Mouse (Mus musculus) frontal cortex, postnatal 25 days (tissue): ENCODE measurements around the gene Gm49380.
A peak's percentile ranks its signal among the peaks of the same experiment; 100 is the strongest.

Experiments used
- DNase-seq, 2 experiments: peaks; one replicate each; pipeline ENCODE4 v3.0.0; 2022; ENCODE audit warnings: low spot score in 2 of 2

Gm49380 gene

DNA sequence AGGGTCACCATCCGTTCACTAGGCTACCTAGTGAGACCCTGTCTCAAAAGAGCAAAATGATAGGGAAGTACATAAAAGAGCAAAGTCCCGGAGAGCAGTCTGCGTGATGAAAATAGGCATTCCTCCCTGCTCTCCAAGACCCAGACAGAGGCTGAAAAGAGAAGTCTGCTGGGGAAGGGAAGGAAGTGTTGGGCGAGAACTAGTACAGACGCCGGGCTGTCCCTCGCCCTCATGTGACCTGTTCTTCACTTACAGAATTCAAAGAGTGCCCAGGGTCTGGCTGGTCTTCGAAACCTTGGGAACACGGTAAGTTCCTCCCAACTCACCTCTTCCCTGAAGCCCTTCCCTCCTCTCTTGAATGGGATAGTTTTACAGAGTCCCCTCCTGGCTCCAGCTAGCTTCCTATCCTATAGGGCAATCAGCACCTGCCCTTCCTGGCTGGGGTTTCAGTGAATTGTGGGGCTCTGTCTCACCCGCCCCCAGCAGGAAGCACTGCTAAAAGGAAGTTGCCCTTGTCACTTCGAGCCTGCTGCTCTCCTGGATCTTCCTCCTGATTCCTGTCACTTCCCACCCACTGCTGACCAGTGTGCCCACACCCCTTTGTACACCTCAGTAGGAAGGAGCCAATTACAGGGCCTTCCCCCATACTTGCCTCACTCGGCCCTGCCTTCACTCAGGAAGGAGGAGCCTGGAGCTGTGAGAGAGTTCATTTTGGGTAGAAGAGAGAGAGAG lies 24.3 kb downstream of the Gm49380 start:
- DNase-seq, result no peak

DNA sequence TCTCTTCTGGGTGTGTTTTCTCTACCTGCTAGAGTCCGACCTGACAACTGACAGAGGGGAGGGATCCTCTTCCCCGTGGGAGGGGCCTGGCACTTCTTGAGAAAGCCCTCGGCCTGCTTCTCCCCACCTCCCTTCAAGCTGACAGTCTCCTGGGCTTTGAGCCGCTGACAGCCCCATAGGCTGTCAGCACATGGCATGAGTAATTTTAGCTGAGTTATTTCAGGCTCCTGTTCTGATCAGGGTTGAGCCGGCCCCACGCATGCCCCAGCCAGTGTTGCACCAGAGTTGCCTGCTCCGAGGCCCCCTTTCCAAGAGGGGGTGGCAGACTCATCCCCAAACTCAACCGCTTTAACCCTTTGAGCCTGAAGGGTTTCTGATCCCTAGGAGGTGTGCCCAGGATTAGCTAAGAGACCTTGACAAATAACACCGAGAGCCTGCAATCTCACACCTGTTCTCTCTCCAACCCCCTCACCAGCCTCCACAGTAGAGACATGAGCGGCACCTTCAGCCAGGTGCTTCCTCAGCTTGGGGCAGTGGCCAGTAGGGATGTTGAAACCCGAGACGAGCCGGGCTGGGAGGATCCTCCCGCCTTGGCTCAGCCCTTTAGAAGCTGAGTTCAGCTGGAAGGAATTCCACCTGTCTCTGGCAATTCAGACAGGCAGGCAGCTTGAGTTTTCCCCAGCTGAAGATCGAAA lies 25.4 kb downstream of the Gm49380 start:
- no peak for DNase-seq

DNA sequence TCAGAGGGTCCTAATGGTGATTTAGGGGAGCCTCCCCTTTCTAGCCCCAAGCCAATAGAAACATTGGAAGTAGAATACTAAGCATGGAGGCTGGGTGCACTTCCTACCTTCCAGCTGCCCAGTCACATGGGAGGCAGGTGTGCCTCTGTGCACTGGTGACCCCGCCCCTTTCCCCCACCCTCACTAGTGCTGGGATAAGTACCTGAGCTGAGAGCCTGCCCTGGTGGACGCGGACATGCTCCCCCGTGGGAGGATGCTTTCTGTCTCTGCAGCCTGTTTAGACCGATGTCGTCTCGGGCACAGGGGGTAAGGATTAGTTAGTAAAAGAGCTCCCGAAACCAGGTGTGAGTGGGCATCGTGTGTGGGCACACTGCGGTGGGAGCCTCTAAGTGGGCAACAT lies 26.3 kb downstream of the Gm49380 start:
- no peak for DNase-seq

DNA sequence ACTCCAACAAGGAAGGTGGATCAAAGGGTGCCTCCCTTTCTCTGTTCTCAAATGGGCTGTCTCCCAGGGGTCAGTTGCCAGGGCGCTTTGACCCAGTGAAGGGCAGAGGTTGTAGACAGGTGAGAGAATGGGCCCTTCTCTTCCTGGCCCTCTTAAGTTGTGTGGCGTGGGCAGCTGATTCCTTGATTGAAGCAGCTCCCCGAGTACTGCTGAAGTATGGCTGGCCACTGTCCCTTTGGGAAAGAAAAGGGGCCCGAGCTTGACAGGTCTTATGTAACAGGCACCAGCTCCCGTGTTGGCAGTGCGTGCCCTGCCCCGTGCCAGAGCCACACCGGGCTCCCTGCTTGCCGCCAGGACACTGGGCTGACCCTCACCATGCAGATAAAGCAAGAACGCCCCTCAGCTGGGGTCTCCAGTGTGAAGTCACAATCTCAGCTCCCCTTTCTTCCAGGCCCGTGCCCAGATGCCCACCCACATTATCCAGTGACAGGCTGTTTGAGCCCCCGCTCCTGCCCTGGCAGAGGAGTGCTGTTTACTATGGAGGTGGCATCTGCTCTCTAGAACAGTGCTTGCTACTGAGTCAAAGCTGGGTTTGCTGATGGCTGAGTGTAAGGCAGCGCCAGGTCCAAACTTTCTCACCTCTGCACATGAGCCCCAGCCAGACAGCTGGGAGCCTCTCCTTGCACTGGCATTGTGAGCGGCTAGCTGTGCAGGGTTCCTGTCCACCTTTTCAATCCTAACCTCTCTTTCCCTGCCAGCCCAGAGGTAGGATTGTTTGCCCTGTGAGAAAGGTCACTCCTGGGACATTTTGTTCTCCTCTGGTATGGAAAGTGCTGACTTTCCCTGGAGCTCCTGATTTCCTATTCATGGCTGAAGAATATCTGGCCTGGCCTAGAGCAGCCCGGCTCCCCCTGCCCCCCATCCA lies 27.3 kb downstream of the Gm49380 start:
- DNase-seq, result no peak

DNA sequence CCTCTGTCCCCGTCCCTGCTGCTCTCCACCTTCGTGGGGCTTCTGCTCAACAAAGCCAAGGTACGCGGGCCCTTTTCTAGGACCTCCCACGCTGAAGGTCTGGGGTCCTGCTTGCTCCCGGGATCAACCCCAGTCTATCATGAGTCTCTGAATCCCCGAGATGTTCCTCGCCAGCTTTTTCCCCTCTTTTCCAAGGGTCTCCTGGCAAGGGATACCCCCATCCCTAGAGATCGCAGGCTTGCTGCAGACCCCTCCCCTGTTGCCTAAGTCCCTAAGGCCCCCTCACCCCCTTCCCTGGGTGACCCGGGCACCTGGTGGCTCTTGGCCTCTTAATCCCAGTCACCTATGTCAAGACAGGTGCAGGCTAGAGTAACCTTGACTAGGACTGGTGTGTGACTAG lies 28.0 kb downstream of the Gm49380 start:
- DNase-seq, result no peak

DNA sequence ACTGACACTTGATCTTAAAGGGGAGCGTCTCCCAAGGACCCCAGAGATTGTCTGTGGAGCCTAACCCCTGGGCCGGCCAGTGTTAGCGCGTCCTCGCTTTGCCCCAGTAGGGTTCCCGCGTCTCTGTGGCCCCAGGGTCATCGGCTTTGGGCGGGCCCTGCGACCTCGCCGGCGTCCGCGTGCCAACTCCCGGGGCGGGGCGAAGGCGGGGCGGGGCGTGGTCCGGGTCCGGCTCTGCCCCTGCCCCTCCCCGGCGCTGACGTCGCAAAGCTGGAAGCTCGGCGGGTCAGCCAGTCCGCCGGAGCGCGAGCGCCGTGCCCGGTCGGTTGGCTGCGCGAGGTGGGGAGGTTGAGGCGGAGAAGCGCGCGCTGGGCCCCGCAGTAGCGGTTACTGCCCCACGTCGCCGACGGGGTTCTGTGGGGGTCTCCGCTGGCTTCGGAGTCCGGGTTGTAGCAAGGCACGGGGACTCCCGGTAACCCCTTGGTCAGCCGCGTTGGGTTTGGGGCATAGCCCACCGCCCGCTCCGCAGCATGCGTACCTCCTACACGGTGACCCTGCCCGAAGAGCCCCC lies 28.6 kb downstream of the Gm49380 start:
- peak; percentile 73 to 85 for DNase-seq

DNA sequence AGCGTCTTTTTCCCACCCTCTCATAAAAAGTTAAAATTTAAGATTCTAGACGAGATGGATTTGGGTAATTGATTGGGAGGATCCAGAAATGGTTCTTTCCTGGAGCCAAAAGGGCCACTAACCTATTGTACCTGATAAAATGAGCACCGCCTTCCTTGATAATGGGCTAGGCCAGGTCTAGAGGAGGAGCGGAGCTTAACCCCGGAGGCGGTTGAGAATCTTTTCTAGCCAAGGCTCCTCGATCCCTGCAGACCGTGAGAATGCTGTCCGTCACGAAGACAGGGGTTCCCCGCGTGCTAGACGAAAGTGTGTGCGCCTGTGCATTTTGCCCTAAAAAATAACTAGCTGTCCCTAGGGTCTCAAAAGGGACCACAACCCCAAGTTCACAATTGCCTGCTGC lies 29.1 kb downstream of the Gm49380 start:
- no peak for DNase-seq

DNA sequence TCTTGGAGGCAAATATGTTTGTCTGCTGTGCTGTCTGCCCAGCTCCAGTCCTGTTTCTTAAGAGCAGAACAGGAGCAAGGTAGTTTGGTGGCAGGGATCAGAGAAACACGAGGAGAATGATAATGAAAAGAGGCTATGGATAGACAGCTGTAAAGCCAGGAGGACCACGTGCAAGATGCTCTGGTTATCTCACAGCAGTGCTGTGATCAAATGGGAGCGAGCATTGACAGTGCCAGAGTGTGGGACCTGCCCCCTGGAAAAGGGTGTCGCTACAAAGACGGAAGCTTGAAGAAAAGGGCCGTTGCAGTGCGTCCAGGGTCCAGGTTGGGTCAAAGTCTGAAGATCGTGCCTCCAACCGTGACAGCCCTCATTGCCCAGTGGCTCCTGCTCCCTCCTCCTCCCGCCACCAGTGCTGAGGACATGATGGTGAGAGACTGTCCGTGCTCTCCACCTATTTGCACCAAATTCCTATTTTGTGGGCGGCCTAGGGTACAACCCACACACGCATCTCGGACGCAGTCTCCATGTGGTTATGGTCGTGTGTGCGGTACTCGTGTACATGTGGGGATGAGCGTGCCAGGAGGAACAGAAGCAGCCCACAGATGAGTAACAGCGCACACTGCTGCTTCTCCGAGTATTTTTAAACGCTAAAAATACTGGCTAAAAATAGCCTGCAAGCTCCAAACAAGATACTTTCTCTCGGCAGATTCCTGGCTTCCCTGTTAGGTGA lies 29.7 kb downstream of the Gm49380 start:
- no peak for DNase-seq

DNA sequence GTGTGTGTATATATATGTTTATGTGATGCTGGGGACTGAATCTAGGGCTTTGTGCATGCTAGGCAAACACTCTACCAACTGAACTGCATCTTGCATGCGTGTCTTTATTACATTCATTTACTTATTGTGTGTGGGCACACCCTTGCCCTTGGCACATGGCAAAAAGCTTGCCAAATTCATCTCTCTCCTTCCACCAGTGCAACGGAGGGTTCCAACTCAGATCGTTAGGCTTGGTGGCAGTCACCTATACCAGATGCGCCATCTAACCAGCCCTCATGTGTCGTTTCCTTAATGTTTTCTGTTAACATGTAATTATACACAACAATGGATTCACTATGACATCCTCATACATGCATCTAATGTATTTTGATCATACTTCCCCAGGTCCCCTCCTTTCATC lies 31.0 kb downstream of the Gm49380 start:
- DNase-seq, result no peak

DNA sequence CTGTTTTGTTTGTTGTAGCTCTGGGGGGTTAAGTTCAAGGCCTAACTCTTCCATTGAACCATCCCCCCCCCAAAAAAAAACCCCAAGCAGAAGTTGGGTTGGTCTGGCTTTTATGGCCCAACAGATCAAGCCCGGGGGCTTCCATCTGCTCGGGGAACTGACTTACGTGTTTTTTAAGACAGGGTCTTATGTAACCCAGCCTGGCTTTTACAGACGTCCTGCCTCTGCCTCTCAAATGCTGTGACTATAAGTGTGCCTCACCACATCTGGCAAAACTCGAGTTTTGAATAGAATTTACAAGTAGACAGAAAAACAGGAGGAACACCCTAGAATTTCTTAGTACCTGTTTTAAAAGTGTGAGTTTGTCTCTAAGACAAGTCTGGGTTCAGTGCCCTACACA lies 31.7 kb downstream of the Gm49380 start:
- no peak for DNase-seq

DNA sequence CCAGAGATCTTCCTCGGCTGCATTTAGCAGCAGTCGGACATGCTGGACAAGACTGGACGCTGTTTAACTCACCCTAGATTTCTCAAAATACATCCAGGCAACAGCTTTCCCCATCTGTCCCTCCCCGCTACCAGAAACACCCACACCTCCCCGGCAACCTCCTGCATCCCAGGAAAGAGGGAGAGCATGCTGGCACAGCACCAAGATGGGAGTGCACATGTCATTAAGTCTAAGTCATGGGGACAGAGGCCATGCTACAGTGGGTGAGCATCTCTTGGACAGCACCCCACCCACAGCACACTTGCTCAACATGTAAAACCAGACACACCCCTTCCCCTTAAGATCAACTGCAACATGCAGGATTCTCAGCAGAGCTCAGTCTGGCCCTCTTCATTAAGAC lies 32.3 kb downstream of the Gm49380 start:
- DNase-seq, result no peak

DNA sequence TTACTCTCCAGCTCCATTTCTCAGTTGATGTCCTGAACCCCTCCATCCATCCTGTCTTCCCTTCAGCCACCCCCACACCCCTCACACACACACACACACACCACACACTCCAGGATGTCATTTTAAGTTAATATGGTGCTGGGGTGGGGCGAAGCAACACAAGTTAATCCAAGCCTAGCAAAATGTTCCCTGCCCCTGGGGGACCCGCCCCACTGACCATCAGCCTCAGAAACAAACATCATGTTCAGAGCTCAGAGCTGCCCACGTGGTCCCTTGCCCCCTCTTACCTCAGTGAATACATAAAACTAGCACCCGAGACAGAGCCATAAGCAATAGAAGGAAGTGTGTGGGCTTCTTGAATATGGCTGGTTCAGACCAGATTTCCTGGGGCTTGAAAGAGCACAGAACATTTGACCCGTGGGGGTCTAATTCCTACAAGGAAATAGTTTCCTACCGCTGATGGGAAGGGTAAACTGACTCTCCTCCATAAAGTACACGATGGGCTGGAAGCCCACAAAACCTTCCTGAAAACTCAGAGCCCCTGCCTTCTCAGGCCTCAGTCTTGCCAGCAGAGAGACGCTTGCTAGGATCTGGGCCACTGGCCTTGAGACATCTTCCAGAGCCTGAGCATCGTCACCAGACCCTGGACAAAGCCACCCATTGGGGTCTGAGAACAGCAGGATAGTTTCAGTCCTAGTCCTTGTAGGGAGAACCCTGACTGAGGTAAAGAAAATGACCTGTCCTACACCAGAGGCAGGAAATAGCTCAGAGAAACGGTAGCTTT lies 33.1 kb downstream of the Gm49380 start:
- DNase-seq, result no peak

DNA sequence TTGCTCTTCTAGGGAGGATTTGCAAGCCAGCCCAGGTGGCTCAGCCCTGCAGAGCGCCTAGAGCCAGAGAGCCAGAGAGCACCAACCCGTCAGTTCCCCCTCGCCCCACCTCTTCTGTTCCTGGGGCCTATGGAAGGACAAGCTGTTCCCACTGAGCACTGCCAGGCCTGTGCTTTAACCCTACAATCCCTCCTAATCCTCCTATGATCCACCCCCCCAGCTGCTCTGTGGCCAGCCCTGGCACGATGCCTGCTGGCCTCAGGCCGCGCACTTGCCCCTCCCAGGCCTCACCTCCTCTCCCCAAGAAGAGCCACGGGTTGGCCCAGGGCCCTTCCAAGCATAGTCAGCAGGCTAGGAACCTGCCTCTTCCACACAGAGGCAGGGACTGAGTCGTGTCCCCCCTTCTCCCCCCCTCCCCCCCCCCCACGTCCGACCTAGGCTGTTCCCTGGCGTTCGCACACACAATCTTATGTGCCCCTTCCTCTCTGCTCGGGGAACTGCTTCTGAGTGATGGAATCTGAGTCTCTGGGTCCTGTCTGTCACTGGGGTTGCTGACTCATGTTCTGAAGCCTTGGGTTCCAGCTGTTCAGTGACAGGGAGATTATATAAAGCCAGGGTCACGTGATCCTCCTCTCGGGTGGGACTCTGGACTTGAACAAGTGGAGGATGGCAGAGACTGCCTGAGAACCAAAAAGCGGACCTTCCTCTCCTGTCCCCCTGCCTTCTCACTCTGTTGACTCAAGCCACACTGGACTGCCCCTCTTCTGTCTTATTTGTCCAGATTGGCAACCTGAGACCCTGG lies 34.1 kb downstream of the Gm49380 start:
- DNase-seq, result no peak

DNA sequence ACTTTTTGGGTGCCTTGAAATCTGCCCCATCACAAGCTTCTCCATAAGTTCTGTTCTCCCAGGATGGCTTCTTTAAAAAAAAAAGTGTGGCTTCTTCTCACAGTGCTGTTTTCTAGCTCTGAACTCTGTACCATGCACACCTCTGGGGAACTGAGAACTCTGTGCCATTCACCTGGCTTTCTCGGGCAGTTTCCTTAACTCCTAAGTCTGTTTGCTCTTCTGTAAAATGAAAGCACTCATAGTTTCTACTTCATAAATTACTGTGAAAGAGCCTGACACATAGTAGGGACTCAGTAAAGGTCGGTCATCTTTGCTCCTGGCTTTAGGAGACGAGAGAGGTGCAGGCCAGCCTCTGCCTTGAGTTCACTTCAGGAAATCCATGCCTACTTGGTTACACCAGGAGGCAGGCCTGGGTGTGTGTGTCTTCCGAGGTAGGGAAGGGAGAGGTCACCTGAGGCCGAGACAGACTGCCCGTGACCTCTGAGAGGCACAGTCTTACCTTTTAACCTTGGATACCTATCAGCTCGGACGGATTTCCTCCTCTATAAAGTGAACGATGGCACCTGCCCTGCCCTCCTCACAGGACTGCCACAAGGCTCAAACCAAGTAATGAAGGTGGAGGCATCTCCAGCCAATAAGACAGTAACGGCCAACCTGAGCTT lies 35.0 kb downstream of the Gm49380 start:
- DNase-seq, result no peak

DNA sequence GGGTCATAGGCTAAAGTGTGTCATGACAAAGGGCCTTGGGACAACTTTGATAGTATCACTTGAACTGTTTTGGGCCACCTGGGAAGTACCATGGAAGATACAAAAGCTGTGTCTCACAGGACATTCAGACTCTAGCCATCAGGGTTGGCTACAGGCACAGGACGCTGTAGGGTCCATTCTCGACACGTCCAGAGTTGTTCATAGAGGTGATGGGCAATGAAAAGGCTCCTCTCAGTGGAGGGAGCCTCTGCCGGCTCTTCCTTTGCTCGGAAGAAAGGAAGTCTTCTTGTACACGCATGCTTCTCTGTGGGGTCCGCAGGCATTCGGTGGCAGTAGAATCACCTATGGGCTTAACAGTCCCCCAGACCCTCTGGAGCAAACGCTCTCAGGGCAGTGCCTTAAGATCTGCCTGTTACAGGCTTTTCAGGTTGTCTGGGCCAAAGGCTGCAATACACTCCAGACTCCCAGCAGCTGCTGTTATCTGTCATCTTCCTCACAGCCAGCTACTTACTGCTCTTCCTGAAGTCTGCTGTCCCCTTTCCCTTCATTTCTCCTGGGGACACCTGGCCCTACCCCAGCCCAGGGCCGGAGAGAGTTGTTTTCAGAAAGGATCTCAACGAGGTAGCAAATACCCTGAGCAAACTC lies 35.9 kb downstream of the Gm49380 start:
- no peak for DNase-seq

DNA sequence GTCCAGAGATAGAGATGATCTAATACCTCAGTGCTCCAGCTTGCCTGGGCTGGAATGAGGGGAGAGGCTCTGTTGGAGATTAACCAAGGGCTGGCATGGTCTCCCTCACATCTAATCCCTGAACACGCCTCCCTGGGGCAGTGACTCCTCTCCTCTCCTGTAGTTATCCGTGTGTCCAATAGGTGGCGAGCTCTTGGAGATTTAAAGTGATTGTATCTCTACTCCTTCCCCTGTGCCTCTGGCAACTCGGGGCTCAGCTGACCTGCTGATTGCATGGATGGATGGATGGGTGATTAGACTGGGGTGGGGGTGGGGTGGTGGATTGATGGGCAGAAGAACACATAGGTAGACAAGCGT lies 36.6 kb downstream of the Gm49380 start:
- no peak for DNase-seq

DNA sequence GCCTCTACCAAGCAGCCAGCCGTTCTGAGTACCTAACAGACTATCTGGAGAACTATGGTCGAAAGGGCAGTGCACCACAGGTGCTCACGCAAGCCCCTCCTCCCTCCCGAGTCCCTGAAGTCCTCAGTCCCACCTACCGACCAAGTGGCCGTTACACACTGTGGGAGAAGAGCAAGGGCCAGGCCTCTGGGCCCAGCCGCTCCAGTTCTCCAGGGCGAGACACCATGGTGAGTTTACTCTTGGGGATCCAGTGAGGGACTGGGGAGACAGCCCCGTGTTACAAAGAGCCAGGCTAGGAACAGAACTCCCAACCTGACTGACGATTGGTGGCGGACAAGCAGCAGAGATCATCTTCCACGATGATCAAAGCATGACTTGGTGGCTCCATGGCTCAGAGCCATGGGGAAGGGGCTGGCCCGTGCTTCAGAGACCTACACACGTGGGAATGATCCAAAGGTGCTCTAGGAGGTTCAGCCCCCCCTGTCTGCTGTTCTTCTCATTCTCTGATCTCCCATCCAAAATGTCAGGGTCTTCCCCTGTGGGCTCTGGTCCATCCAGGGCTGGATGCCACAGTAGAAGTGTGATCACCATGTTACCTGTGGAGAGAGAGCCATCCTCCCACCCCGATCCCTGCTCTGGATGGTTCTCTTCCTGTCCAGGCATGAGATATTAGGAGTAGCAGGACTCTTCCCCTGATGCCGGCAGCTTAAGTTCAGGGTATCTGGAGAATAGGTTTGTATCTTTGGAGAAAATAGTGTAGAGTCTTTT lies 37.1 kb downstream of the Gm49380 start:
- DNase-seq, result no peak
